Mouse (Mus musculus) forebrain, postnatal 0 days (tissue): ENCODE measurements around the gene Hmgcll1. TPM values are rescaled to one million over a fixed set of nuclear protein-coding genes. Genes with fewer than 3 reads are reported as not detected.
"Not testable (repeated sequence)": the region's sequence is repeated elsewhere in the genome, so short reads cannot be mapped to it uniquely, and the experiment has no call there.

Source experiments
- ATAC-seq: fragments of 200-750 bp; cut with Nextera tagmentation; 2 replicates; pipeline ENCODE4 v1.8.0; 2017; ENCODE audit warnings: mild to moderate bottlenecking, moderate library complexity
- DNase-seq: peaks from one replicate; pipeline ENCODE4 v3.0.0-alpha.2; 2015
- H3K27ac ChIP-seq: fragments of 300-500 bp; sonication (generic); 2 replicates; pipeline ENCODE4 v1.5.1; 2014; ENCODE audit warnings: low read depth, mild to moderate bottlenecking, antibody characterized with exemption, low read length, moderate library complexity, mixed read lengths
- H3K27me3 ChIP-seq: fragments of 300-500 bp; sonication (generic); 2 replicates; pipeline ENCODE4 v1.6.1; 2014; ENCODE audit warnings: mild to moderate bottlenecking, low read length, mixed read lengths; ENCODE audit not compliant: insufficient read depth
- H3K36me3 ChIP-seq: fragments of 300-500 bp; sonication (generic); 2 replicates; pipeline ENCODE4 v1.6.1; 2014; ENCODE audit warnings: mild to moderate bottlenecking, moderate library complexity; ENCODE audit not compliant: insufficient read depth
- H3K4me1 ChIP-seq: fragments of 300-500 bp; sonication (generic); 2 replicates; pipeline ENCODE4 v1.6.1; 2014; ENCODE audit warnings: antibody characterized with exemption; ENCODE audit not compliant: insufficient read depth
- H3K4me2 ChIP-seq: fragments of 300-500 bp; sonication (generic); 2 replicates; pipeline ENCODE4 v1.6.1; 2014; ENCODE audit warnings: low read depth, mild to moderate bottlenecking, moderate library complexity
- H3K4me3 ChIP-seq: fragments of 300-500 bp; sonication (generic); 2 replicates; pipeline ENCODE4 v1.5.1; 2014; ENCODE audit warnings: low read depth, low read length, mixed read lengths
- H3K9ac ChIP-seq: fragments of 300-500 bp; sonication (generic); 2 replicates; pipeline ENCODE4 v1.6.1; 2014; ENCODE audit warnings: mild to moderate bottlenecking
- H3K9me3 ChIP-seq: fragments of 300-500 bp; sonication (generic); 2 replicates; pipeline ENCODE4 v1.6.1; 2016; ENCODE audit warnings: low read length
- CTCF ChIP-seq: sonication (generic); IDR thresholded peaks from 2 replicates; pipeline ENCODE4 v1.5.1; 2016; ENCODE audit warnings: antibody characterized with exemption, control low read depth, low read depth
- WGBS: fragments of 180-500 bp; shearing (Covaris S2); extraction: QIAGEN DNeasy Blood & Tissue Kit; methylation state at CpG from one replicate; pipeline ENCODE4 v1.1.7; 2014; 5-methylcytosine and 5-hydroxymethylcytosine counted together
- polyA plus RNA-seq: library from polyadenylated mRNA; unstranded; fragments of >200 nt; fragmentation: Nextera tagmentation; extraction: Ambion mirVana; gene quantifications from 2 replicates; pipeline ENCODE4 v1.2.1, GENCODE M21; 2015
- total RNA-seq: library from RNA; depleted of rRNA; stranded (reverse); fragments of >200 nt; gene quantifications from 2 replicates; pipeline ENCODE4 v1.2.3, GENCODE M21; 2014

Hmgcll1 gene
- total and polyA plus RNA-seq, 2 experiments from 2014 or later, result 18.4 to 29.7 TPM

- Histone ChIP-seq H3K36me3 (no peaks in the 10 kb centered on the region), H3K27me3 (no peaks in the 10 kb centered on the region), H3K4me3 (no peak overlapping the region), H3K9ac (no peak overlapping the region), H3K4me1 (no peaks in the 10 kb centered on the region), H3K9me3 (no peaks in the 10 kb centered on the region), H3K27ac (no peak overlapping the region), H3K4me2 (no peak overlapping the region)
- ATAC-seq (no peak), DNase-seq (no peak)
- TF ChIP-seq CTCF, result no peak
- 84% methylated on average over 3 of the region's 3 CpGs for WGBS
These were observed 46.3 kb downstream of the Hmgcll1 start for GRCm38 (mm10) chr9:76060935-76061334.

DNA sequence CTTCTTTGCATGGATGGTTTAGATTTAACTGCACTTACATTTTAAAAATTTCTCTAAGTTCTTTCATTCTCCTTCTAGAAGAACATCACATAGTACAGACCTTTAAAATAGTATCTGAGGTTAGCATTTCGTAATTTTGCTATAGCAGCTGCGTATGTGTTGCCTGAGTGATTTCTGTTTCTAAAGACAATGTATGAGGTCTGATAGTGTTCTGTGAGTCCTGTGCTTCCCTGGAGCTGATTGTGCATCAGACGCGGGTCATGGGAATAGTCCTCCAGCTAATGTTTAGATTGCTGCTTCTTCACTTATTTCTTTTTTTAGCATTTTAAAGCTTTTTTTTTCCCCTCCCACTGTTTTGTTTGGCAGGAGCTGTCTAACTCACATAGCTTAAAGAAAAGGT lies 46.8 kb downstream of the Hmgcll1 start:
- TF ChIP-seq CTCF, result no peak
- 81% methylated on average over 4 of the region's 4 CpGs for WGBS
- no peaks in the 10 kb centered on the region for H3K36me3 ChIP-seq
- H3K4me3 ChIP-seq, result no peak overlapping the region
- H3K27me3 ChIP-seq, result no peaks in the 10 kb centered on the region
- ATAC-seq (no peak), DNase-seq (no peak)
- H3K4me1 ChIP-seq, result no peaks in the 10 kb centered on the region
- H3K9ac ChIP-seq, result no peak overlapping the region
- no peak overlapping the region for H3K27ac ChIP-seq
- H3K9me3 ChIP-seq, result no peaks in the 10 kb centered on the region
- H3K4me2 ChIP-seq, result no peak overlapping the region

- Histone ChIP-seq H3K27ac (no peak overlapping the region), H3K9me3 (no peaks in the 10 kb centered on the region), H3K4me2 (no peak overlapping the region), H3K4me1 (no peaks in the 10 kb centered on the region), H3K36me3 (no peaks in the 10 kb centered on the region), H3K4me3 (no peak overlapping the region), H3K9ac (no peak overlapping the region), H3K27me3 (no peaks in the 10 kb centered on the region)
- ATAC-seq (no peak), DNase-seq (no peak)
- 86% methylated on average over 2 of the region's 2 CpGs for WGBS
- no peak for TF ChIP-seq CTCF
These were observed 49.5 kb downstream of the Hmgcll1 start for GRCm38 (mm10) chr9:76064164-76064563.

GRCm38 (mm10) chr9:76091561-76091960 lies 76.9 kb downstream of the Hmgcll1 start:
- 74% methylated on average over 2 of the region's 2 CpGs for whole genome bisulfite sequencing
- Histone ChIP-seq H3K4me2 (no peak overlapping the region), H3K9ac (no peak overlapping the region), H3K36me3 (no peaks in the 10 kb centered on the region), H3K9me3 (no peaks in the 10 kb centered on the region), H3K27ac (no peak overlapping the region), H3K4me1 (no peaks in the 10 kb centered on the region), H3K4me3 (no peak overlapping the region), H3K27me3 (no peaks in the 10 kb centered on the region)
- no peak for DNase-seq
- TF ChIP-seq CTCF, result no peak
- no peak for ATAC-seq

DNA sequence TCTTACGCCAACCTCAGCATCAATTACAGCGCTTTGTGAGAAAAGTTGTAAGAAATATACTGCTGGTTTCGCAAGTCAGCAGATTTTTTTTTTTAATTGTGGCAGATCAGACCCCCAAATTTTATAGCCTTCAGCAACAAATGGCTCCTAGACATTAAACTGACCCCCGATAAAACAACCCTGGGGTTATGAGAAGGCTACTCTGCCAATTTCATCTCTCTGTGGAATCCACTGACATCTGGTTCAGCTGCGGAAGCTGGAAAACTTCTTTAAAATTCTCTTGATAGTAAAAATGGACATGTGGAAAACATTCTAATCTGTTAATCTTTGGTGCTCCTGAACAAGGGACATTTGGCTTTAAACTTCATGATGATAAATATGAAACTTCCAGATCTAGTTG lies 82.6 kb downstream of the Hmgcll1 start:
- no peak overlapping the region for H3K4me3 ChIP-seq
- TF ChIP-seq CTCF, result no peak
- H3K27me3 ChIP-seq, result no peaks in the 10 kb centered on the region
- H3K4me1 ChIP-seq, result no peaks in the 10 kb centered on the region
- WGBS, result 93% methylated on average over 5 of the region's 5 CpGs
- no peak overlapping the region for H3K9ac ChIP-seq
- no peaks in the 10 kb centered on the region for H3K36me3 ChIP-seq
- no peak overlapping the region for H3K4me2 ChIP-seq
- DNase-seq, result no peak
- H3K27ac ChIP-seq, result no peak overlapping the region
- no peak for ATAC-seq
- no peaks in the 10 kb centered on the region for H3K9me3 ChIP-seq

- TF ChIP-seq CTCF, result no peak
- Histone ChIP-seq H3K4me1 (no peaks in the 10 kb centered on the region), H3K9me3 (no peaks in the 10 kb centered on the region), H3K9ac (no peak overlapping the region), H3K4me3 (no peak overlapping the region), H3K36me3 (no peaks in the 10 kb centered on the region), H3K27me3 (no peaks in the 10 kb centered on the region), H3K4me2 (no peak overlapping the region), H3K27ac (no peak overlapping the region)
- no peak for DNase-seq
- no peak for ATAC-seq
- 82% methylated on average over 3 of the region's 3 CpGs for WGBS
These were observed 85.3 kb downstream of the Hmgcll1 start for GRCm38 (mm10) chr9:76099981-76100380.

DNA sequence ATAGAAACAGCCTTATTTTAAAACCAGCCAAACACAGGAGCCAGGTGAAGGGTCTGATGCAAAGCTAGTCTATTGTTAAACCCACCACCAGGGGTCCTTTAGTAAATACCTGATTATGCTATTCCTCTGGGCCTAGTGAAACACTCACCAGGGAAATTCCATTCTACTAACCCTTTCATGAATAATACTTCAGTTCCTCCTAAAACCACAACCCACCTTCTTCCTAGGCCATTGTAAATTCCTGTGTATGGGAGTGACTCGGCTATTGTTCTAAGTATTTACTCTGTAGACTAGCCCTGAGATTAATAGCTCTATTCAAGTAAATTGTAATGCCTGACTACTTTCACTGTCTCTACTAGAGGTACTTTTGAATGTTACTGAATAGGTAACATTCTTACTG lies 89.8 kb downstream of the Hmgcll1 start:
- not testable (repeated sequence) for H3K4me1 ChIP-seq, DNase-seq, H3K4me3 ChIP-seq, H3K27me3 ChIP-seq, H3K4me2 ChIP-seq, H3K9me3 ChIP-seq, H3K27ac ChIP-seq, H3K36me3 ChIP-seq, ATAC-seq, H3K9ac ChIP-seq
- WGBS, result 70% methylated on average over 1 of the region's 1 CpGs

DNA sequence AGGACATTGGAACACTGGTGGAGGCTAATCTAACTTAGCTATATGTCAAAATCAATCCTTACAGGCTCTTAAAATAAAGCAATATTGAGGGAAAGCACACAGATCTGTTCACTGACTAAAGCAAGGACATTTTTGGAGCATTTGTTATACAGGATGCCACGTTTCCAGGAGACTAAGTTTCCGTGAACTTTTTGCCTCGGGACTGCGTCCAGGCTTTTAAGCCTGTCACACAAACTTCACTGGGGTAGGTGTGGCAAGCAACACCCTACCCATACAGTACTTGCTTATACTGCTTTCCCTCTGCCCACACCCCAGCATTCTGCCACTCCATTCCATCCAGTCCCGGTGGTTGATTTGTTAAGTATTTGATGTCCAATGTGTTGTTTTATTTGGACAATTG lies 90.2 kb downstream of the Hmgcll1 start:
- H3K4me1 ChIP-seq, result no peaks in the 10 kb centered on the region
- whole genome bisulfite sequencing, result 87% methylated on average over 5 of the region's 5 CpGs
- no peaks in the 10 kb centered on the region for H3K9me3 ChIP-seq
- DNase-seq, result no peak
- ATAC-seq, result no peak
- H3K27ac ChIP-seq, result no peak overlapping the region
- no peak overlapping the region for H3K4me2 ChIP-seq
- TF ChIP-seq CTCF, result no peak
- no peak overlapping the region for H3K4me3 ChIP-seq
- no peaks in the 10 kb centered on the region for H3K27me3 ChIP-seq
- no peak overlapping the region for H3K9ac ChIP-seq
- H3K36me3 ChIP-seq, result no peaks in the 10 kb centered on the region
